ENCODE assay signal across 9 mouse cellular contexts in genomic region chr13:55636185-55636983, GRCm38 (mm10). TPM values are rescaled to one million over a fixed set of nuclear protein-coding genes. Genes with fewer than 3 reads are reported as not detected.
DNase-seq lines count a peak whose midpoint lies in the region; ATAC-seq and TF ChIP-seq lines count a peak whose summit lies in the region.
"Had no signal": no experiment of that assay in that cellular context is flagged by ENCODE, and none has a peak within 500 bp of the region (broad histone marks: within the 10 kb centered on the region; RNA-seq: fewer than 3 reads in every experiment).

No protein-coding gene starts in this region.

- no peak for TF ChIP-seq CTCF in lung, adult 2 months (IDR thresholded peaks at IDR 0.05; ENCODE audit: insufficient read depth, low read length)
- TF ChIP-seq CTCF in midbrain, postnatal 0 days (IDR thresholded peaks at IDR 0.05), result no peak

- H3K4me3 ChIP-seq in lung, adult 2 months (replicated peaks; ENCODE audit: extremely low read depth, low read depth, low read length), result peak overlapping the region; percentile 13
- H3K4me3 ChIP-seq in hindbrain, embryonic 15.5 days, result peak overlapping the region; percentile 100
- H3K4me3 ChIP-seq in midbrain, postnatal 0 days (ENCODE audit: low read depth, low read length), result no peak overlapping the region

- H3K36me3 ChIP-seq in hindbrain, embryonic 15.5 days, result peaks cover 45% of the 10 kb centered on the region
- peaks cover 23% of the 10 kb centered on the region for H3K36me3 ChIP-seq in midbrain, postnatal 0 days (ENCODE audit: insufficient read depth, low read length)

- H3K9ac ChIP-seq in hindbrain, embryonic 15.5 days, result no peak overlapping the region
- no peak overlapping the region for H3K9ac ChIP-seq in midbrain, postnatal 0 days (replicated peaks; ENCODE audit: low read length, poor library complexity, severe bottlenecking)

- TF ChIP-seq POLR2A in lung, adult 2 months (IDR thresholded peaks at IDR 0.05; ENCODE audit: borderline replicate concordance, extremely low read depth, low read depth, low read length), result no peak

- H3K4me2 ChIP-seq in hindbrain, embryonic 15.5 days, result peak overlapping the region; percentile 88; the same call in 1 of the 2 replicates
- peak overlapping the region; percentile 74; the same call in 1 of the 2 replicates for H3K4me2 ChIP-seq in midbrain, postnatal 0 days (ENCODE audit: low read depth, low read length, poor library complexity, severe bottlenecking)

- peaks cover 3% of the 10 kb centered on the region for H3K4me1 ChIP-seq in lung, adult 2 months (ENCODE audit: control insufficient read depth, insufficient read depth, low read length)
- H3K4me1 ChIP-seq in hindbrain, embryonic 15.5 days (replicated peaks), result peaks cover 20% of the 10 kb centered on the region
- peaks cover 6% of the 10 kb centered on the region; the same call in 1 of the 2 replicates for H3K4me1 ChIP-seq in midbrain, postnatal 0 days (ENCODE audit: insufficient read depth, low read length)

- DNase-seq in lung, adult 2 months, result no peak
- no peak for DNase-seq in lung, postnatal 25 days (ENCODE audit: low spot score)
- DNase-seq in midbrain, postnatal 0 days (ENCODE audit: low spot score), result no peak
- no peak for DNase-seq in left cerebral cortex, adult 9 months (ENCODE audit: low spot score in 2 of 2)
- DNase-seq in adrenal gland, postnatal 25 days, result no peak
- DNase-seq in urinary bladder, adult 2 months (ENCODE audit: low spot score), result no peak
- DNase-seq: heart, adult 2 months had no signal

- peak; percentile 76 for ATAC-seq in activated CD4-positive, CD25-positive, alpha-beta regulatory T cell, adult 4 months
- no peak for ATAC-seq in hindbrain, embryonic 15.5 days (ENCODE audit: low FRiP score, low read depth)
- no peak for ATAC-seq in midbrain, postnatal 0 days (ENCODE audit: low FRiP score)

- H3K27ac ChIP-seq in hindbrain, embryonic 15.5 days (replicated peaks), result no peak overlapping the region
- no peak overlapping the region for H3K27ac ChIP-seq in midbrain, postnatal 0 days (ENCODE audit: low read depth, low read length)

- no peaks in the 10 kb centered on the region for H3K9me3 ChIP-seq in hindbrain, embryonic 15.5 days
- H3K9me3 ChIP-seq in midbrain, postnatal 0 days (ENCODE audit: low read length), result no peaks in the 10 kb centered on the region

- 84% methylated on average over 14 of the region's 14 CpGs for WGBS in lung, adult 2 months
- WGBS in hindbrain, embryonic 15.5 days, result 93% methylated on average over 14 of the region's 14 CpGs
- WGBS in midbrain, postnatal 0 days, result 92% methylated on average over 14 of the region's 14 CpGs

- no peaks in the 10 kb centered on the region for H3K27me3 ChIP-seq in hindbrain, embryonic 15.5 days
- no peaks in the 10 kb centered on the region for H3K27me3 ChIP-seq in midbrain, postnatal 0 days (ENCODE audit: insufficient read depth, low read length)

RNA-seq across cellular contexts. Expression of gene Ddx46, which starts 1.6 kb away (rescaled TPM):
- polyA plus RNA-seq in lung, adult 2 months (2012; rRNA removed), result 9.9 and 15.8 TPM in 2 replicates
- 10 to 100 TPM; 59.1 to 64.8 TPM for polyA plus RNA-seq in activated CD4-positive, CD25-positive, alpha-beta regulatory T cell, adult 4 months (2017; shearing (Covaris generic))
- polyA plus RNA-seq in hindbrain, embryonic 15.5 days (2015; fragmentation: Nextera tagmentation; extraction: Ambion mirVana), result 23.9 and 24.1 TPM in 2 replicates
- 22.3 and 29.8 TPM in 2 replicates for total RNA-seq in midbrain, postnatal 0 days (2014; rRNA removed)
- polyA plus RNA-seq in midbrain, postnatal 0 days (2015; fragmentation: Nextera tagmentation; extraction: Ambion mirVana), result 20.4 and 21.9 TPM in 2 replicates
- total RNA-seq in adrenal gland, postnatal 25 days (2021), result 39.2 and 48.2 TPM in 2 replicates
- 33.9 and 35.8 TPM in 2 replicates for polyA plus RNA-seq in urinary bladder, adult 2 months (2012; rRNA removed)

RNA-seq across cellular contexts. Expression of gene Caml, which starts 13.6 kb away (rescaled TPM):
- polyA plus RNA-seq in lung, adult 2 months (2012; rRNA removed), result 16.3 and 25.3 TPM in 2 replicates
- 10 to 100 TPM; 31.7 to 39.9 TPM for polyA plus RNA-seq in activated CD4-positive, CD25-positive, alpha-beta regulatory T cell, adult 4 months (2017; shearing (Covaris generic))
- 98.6 and 103 TPM in 2 replicates for polyA plus RNA-seq in hindbrain, embryonic 15.5 days (2015; fragmentation: Nextera tagmentation; extraction: Ambion mirVana)
- 90.6 and 101 TPM in 2 replicates for total RNA-seq in midbrain, postnatal 0 days (2014; rRNA removed)
- 113 and 114 TPM in 2 replicates for polyA plus RNA-seq in midbrain, postnatal 0 days (2015; fragmentation: Nextera tagmentation; extraction: Ambion mirVana)
- 37.4 and 37.7 TPM in 2 replicates for total RNA-seq in adrenal gland, postnatal 25 days (2021)
- 44.0 and 46.8 TPM in 2 replicates for polyA plus RNA-seq in urinary bladder, adult 2 months (2012; rRNA removed)

RNA-seq across cellular contexts. Expression of gene B4galt7, which starts 36.7 kb away (rescaled TPM):
- 21.2 TPM in 2 replicates for polyA plus RNA-seq in lung, adult 2 months (2012; rRNA removed)
- 10 to 100 TPM; 24.5 to 30.2 TPM for polyA plus RNA-seq in activated CD4-positive, CD25-positive, alpha-beta regulatory T cell, adult 4 months (2017; shearing (Covaris generic))
- polyA plus RNA-seq in hindbrain, embryonic 15.5 days (2015; fragmentation: Nextera tagmentation; extraction: Ambion mirVana), result 44.8 and 46.0 TPM in 2 replicates
- 62.6 and 67.7 TPM in 2 replicates for total RNA-seq in midbrain, postnatal 0 days (2014; rRNA removed)
- polyA plus RNA-seq in midbrain, postnatal 0 days (2015; fragmentation: Nextera tagmentation; extraction: Ambion mirVana), result 50.1 and 55.1 TPM in 2 replicates
- 16.4 and 19.7 TPM in 2 replicates for total RNA-seq in adrenal gland, postnatal 25 days (2021)
- polyA plus RNA-seq in urinary bladder, adult 2 months (2012; rRNA removed), result 17.7 and 22.1 TPM in 2 replicates

RNA-seq across cellular contexts. Expression of gene B230219D22Rik, which starts 56.5 kb away (rescaled TPM):
- 33.2 and 42.0 TPM in 2 replicates for polyA plus RNA-seq in lung, adult 2 months (2012; rRNA removed)
- polyA plus RNA-seq in activated CD4-positive, CD25-positive, alpha-beta regulatory T cell, adult 4 months (2017; shearing (Covaris generic)), result 10 to 100 TPM; 12.9 to 15.2 TPM
- 74.1 and 76.9 TPM in 2 replicates for polyA plus RNA-seq in hindbrain, embryonic 15.5 days (2015; fragmentation: Nextera tagmentation; extraction: Ambion mirVana)
- total RNA-seq in midbrain, postnatal 0 days (2014; rRNA removed), result 164 and 177 TPM in 2 replicates
- polyA plus RNA-seq in midbrain, postnatal 0 days (2015; fragmentation: Nextera tagmentation; extraction: Ambion mirVana), result 58.4 and 62.8 TPM in 2 replicates
- 59.9 and 65.1 TPM in 2 replicates for total RNA-seq in adrenal gland, postnatal 25 days (2021)
- 66.3 and 72.9 TPM in 2 replicates for polyA plus RNA-seq in urinary bladder, adult 2 months (2012; rRNA removed)
